Mouse (Mus musculus): Measurements from ENCODE around the gene Ltbp1.

Gene Ltbp1

DNA sequence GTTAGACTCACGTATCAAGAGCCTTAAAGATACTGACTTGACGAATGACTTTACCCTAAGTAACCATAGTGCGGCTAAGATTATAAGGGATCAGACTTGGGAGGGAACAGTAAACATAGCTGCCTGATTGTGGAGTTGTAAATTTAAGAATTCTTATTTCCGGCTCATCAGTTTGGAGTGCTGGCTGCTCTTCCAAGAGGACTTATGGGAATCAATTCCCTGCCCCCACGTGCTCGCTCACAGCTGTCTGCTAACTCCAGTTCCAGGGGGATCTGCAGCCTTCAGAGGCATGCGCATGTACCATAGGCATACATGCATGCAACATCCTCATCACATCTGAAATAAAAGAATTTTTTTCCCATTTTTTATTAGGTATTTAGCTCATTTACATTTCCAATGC is 61.0 kb downstream of the Ltbp1 start:
- no peak for DNase-seq (ENCODE audit: low spot score in 2 of 2)

DNA sequence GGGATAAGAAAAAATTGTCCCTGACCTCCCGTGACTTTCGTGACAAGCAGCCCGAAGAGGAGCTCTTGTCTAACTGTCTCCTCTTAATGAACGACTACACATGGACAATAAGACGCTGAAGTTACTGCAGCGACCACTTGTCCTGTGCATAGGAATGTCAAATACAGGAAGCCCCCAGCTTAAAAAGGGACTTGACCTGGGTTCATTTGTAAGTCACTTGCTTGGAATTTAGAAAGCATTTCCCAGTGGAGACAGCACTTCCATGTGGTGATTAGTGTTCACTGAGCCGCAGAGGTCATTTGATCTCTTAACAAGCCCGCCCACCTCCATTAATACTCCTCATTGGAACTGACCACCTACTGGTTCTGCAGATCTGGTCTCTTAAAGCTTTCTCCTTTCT is 61.9 kb downstream of the Ltbp1 start:
- DNase-seq (ENCODE audit: low spot score in 2 of 2): no peak

DNA sequence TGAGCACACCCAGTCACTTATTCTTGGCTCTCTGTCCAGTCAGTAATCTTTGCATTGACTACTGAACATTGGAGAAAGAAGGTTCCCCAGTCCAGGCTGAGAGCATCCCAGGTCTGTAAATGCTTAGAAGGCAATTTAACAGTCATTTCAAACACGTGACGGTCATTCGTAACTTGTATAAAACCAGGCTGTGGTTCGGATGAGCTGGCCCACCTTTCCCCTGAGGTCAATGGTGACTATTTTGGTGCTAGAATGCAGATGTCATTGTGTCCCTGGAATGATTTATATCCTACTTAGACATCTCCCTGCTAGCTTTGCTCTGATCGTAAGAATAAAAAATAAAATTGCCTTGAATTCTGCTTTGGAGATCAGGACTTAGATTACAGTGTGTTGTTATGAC is 63.9 kb downstream of the Ltbp1 start:
- no peak for DNase-seq (ENCODE audit: low spot score in 2 of 2)

DNA sequence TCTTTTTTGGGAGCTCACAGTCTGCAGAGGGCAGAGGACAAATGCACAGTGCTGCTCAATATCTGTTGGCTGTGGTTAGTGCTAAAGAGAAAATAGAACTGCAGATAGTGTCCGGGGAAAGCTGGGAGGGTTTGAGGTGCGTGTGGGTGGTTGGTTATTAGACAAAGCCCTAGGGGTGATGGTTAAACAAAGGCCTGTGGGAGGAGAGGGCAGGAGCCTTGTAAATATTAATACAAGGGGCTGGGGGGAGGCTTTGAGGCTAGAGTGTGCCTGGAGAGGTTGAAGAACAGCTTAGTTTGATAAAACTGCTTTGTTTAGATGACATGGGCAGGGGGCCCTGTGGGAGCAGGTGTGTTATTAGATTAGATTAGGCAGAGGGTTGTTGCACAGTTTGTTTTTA is 65.8 kb downstream of the Ltbp1 start:
- no peak for DNase-seq (ENCODE audit: low spot score in 2 of 2)

DNA sequence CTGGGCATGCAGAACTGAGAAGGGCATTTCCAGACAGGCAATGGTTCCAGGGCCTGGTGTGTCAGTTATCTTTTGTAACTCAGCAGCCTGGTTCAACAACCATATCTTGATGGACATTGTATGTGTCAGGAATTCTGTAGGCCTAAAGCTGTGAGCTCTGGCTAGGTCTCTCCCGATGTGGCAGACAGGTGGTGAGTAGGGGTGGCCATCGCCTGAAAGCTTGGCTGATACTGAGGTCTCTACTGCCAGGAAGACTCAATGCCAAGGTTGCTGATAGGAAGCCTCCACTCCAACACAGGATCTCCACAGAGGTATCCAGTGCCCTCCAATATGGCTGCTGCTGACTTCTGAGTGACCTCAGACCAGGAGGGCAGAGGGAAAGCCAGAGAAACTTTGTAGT is 66.4 kb downstream of the Ltbp1 start:
- no peak for DNase-seq (ENCODE audit: low spot score in 2 of 2)

DNA sequence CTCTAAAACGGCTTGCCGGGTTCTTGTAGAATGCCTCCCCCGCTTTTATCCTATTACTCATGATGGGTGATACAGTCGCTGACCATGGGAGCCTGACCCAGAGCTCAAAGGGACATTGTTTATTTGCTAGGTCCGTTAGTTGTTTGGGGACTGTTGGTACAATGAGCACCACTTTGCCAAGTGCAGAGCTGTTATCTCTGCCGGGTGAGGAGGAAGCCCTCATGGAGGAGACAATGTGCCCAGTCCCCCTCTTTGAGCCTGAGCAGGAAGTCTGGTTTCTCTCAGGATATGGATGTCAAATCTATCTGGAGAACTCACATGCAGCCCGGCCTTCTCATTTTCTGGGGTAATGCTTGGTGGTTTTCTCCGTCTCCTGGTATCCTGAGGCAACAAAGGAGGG is 68.5 kb downstream of the Ltbp1 start:
- no peak for DNase-seq (ENCODE audit: low spot score in 2 of 2)

DNA sequence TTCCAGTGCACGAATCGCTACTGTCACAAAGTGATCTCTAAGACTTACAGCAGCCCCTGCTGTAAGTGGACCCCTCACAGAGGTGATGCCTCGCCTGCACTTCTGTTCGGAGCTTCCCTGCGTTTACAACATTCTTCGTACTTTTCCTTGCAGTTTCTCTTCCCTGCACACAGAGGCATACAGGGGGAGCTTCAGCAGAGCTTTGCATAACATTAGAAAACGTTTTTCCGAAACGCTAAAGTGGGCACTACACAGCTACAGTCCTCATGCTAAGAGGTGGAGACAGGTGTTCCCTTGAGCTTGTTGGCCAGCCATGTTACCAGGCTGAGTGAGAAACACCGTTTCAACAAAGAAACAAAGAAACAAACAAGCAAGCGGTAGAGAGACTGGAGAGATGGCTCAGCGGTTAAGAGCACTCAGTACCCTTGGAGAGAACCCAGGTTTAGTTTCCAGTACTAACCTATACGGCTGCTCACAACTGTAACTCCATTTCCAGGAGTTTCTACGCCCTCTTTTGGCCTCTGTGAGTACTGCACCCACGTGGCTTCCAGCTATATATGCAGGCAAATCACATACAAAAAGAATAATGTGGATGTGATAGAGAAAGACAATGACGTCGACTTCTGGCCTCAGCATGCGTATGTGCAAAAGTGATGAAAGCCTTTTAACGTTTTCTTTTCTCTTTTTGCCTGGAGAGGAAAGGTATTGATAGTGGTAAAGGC is 69.8 kb downstream of the Ltbp1 start:
- DNase-seq (ENCODE audit: low spot score in 2 of 2): peak; percentile 8 to 31

DNA sequence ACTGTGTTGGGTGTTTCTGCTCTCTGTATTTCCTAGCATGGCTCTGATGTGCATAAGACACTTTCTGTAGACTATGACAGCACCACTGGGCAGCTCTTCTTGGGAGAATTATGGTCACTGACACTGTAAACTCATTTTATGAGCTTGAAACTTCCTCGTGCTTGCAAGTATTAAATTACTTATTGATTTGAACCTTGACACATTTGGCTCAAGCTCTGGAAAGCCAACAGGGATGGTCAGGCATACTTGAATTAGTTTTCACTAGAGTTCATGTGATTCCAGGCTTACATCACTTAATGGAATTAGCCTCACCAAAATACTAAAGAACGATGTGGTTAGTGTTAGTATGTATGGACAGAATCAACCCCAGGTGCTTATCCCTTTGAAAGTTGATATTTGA is 76.0 kb downstream of the Ltbp1 start:
- DNase-seq (ENCODE audit: low spot score in 2 of 2): no peak

DNA sequence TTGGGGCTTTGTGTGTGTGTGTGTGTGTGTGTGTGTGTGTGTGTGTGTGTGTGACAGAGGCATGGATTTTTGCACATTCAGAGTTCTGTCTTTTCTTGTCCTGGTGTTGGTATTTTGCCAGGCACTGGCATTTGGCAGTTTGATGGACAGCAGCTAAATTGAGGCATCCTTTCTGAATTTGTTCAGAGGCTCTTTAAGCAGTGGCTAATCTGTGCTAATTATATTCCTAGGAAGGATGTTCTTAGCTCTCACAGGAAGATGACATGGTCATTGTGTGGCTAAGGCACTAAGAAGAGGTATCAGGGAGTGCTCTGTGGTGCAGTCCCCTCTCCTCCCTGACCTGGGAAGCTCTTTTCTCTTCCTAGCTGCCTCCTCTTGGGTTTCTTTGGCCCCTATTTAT is 77.1 kb downstream of the Ltbp1 start:
- no peak for DNase-seq (ENCODE audit: low spot score in 2 of 2)

DNA sequence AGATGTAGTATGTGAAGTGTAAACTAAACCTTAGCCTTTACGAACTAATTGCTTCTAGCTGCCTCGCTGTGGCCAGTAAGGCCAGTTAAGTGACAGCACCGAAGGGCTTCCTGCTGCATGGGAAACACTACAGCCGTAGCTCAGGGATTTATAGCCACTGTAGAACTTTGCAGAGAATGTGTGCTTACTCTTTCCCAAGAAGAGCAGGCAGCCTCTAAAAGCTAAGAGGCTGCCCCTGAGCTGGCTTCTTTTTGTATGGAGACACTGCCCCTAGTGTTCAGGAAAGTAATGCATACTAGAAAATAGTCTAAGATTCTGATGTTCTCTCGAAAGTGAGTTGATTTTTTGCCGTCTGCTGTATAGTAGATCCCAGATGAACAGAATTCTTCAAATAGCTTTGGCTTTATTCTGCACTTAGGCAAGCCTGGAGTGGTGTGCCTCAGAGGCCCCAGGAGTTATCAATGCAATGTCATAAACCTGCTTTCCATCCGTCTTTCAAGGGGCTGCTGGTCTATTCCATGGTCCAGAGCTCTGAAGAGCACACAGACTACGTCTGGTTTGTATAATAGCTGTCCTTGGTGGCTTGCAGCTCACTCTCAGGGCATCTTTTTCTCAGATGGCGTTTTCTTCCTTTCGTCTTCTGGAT is 82.1 kb downstream of the Ltbp1 start:
- peak in 1 of 2 experiments; percentile 47 for DNase-seq (ENCODE audit: low spot score in 2 of 2)

DNA sequence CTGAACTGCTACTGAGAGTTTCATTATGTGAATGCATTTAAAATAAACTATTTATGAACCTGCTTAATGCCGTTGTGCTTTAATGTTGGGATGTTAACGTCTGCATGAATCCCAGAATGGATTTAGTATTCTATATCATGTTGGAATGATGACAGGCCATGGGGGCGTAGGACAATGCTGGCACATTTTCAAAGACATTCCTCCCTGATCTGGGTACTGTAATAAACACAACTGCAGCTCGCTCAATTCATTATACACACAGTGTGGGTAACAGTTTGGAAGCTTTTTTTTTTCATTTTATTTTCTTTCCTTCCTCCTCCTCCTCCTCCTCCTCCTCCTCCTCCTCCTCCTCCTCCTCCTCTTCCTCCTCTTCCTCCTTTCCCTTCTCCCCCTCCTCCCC is 82.9 kb downstream of the Ltbp1 start:
- peak in 1 of 2 experiments; percentile 19 for DNase-seq (ENCODE audit: low spot score in 2 of 2)

DNA sequence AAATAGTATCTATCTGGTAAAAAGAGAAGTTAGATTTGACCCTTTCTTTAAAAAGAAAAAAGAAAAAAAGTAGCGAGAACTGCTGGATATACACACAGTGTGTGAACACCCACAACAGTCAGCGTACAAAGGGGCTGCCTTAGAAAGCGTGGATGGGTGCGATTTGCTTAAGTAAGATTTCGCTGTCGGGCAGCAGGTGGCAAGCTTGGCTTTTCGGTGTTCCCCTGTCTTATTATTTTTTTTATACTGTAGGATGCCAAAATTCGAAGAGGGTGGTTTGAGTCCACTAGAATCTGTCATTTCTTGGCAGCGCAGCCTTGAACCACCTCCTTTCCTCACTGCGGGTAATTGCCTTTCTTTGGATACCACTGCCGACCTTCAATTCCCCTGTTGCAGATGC is 83.4 kb downstream of the Ltbp1 start:
- peak; percentile 36 to 75 for DNase-seq (ENCODE audit: low spot score in 2 of 2)

DNA sequence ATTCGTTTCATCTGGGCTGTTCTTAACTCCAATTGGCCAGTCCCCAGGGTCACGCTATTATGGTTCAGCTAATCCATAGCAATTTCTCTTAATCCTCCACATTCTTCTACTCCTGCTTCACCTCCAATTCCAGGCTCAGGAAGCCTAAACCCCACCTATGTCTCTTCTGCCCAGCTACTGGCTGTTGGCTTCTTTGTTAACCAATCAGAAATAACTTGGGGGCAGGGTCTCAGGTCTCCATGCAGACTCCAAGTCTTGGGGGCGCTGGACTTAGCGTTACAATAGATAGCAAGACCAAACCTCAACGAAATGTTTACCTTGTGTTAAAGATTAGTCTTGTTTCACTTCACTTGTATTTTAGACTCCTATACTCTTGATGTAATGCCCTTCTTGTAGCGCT is 85.2 kb downstream of the Ltbp1 start:
- no peak for DNase-seq (ENCODE audit: low spot score in 2 of 2)

DNA sequence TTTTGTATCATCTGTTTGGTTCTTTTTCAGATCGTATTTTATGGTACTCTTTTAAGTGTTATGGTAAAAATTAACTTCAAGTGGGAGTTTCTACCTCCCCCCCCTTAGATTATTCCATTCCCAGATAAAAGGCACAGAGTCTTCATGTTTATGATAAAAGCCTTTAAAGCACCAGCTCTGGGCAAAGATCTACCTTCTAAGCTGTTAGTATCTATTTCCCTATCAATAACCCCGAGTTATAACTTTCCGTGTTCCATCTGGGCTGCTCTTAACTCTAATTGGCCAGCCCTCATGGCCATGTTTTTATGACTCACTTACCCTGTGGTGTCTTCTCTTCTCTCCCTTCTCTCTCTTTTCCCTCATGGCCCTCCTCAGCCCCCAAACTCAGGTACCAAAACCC is 88.2 kb downstream of the Ltbp1 start:
- no peak for DNase-seq (ENCODE audit: low spot score in 2 of 2)

DNA sequence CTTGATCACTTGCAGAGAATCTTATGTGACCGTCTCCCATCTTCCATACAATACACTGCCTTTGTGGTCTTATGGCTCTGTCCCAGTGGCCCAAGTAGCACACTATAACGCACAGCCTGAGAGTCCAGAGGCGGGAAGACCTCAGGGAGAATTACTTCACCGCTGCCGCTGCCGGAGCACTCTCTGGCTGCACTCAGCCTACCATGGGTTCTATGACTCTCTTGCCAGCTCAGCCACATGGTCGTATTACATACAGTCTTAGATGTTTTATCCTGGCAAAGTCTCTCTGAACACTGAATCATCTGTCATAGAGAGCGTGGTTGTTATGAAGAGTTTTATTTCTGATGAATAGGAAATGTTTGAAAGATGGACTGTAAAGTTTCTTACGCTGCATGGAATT is 89.2 kb downstream of the Ltbp1 start:
- no peak for DNase-seq (ENCODE audit: low spot score in 2 of 2)

DNA sequence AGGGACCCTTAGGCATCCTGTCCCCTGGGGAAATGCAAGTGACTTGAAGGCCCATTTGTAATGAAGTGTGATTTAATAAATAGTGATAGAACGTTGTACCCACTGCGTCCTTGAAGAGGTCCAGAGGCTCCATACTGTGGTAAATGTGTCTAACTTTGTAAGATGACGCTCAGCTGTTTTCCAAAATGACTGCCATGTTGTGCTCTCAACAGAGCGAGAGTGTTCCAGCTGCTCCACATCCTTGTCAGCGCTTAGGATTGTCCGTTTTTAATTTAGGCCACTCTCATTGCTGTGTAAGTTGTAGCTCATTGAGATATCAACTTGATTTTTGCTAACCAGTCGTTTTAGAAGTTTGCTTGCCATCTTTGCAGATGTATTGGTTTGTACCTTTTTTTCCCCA is 91.4 kb downstream of the Ltbp1 start:
- no peak for DNase-seq (ENCODE audit: low spot score in 2 of 2)

DNA sequence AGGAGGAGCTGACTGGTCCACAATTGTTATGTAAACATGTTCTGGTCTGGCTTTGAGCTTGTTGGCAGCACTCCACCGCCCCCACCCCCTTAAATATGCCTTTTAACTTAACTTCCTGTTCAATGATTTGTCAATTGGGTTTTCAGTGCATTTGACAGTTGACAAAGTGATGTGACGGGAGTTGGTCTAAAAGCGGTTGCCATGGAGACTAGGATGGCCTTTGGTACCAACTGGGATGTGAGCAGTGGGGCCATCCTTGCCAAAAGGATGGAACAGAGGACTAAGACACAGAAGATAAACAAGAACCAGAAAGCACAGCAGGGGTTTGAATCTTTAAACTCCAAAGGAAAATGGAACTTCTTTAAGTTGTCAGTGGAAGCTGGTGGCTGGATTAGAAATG is 92.0 kb downstream of the Ltbp1 start:
- no peak for DNase-seq (ENCODE audit: low spot score in 2 of 2)

DNA sequence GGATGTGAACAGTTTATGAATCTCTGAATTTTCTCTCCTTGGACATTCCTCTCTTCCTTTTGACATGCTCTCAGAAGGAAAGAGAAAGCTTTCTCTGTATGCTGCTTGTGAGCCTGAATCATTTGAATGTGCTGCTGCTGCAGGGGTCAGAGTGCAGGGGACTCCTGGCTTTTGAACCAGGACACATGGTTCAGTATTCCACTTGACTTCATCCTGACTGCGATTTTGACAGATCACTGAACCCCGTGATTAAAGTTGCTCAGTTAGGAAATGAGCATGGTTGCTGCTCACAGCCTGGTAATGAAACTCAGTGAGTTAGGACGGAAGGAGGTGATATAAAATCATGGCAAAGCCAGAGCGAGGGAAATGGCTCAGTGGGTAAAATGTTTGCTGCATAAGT is 95.8 kb downstream of the Ltbp1 start:
- DNase-seq (ENCODE audit: low spot score in 2 of 2): no peak

DNA sequence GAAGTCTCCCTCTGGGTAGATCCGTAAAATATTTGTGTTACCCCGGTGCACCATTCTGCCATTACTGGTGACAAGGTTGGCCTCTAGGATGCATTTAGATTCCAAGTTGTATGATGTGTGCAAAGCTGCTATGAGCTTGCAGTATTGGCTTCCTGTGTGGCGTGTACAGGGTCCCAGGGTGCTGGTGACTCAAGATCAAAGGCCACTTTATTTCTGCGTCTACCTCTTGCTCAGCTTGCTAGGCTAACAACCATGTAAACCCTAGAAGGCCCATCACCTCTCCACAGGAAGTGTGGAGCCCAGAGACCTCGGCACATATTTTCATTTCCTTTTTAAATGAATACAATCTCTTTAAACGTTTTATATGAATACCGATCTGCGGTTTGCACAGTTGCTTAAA is 96.6 kb downstream of the Ltbp1 start:
- no peak for DNase-seq (ENCODE audit: low spot score in 2 of 2)

DNA sequence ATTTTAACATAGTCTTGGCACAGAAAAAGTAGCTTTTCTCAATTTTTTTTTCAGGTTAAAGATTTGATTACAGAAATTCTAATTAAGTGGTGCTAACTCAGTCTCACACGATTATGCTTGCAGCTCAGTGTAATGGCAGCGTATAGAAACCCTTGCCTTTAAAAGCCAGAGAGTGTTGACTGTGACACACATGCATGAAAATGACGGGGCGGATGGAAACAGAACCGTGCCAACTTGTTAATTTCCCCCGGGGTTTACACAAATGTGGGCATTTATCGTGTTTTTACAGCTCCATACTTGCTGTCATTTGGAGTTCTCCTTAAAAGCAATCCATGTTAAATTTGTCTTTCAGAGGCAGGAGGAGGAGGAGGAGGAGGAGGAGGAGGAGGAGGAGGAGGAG is 102.0 kb downstream of the Ltbp1 start:
- peak; percentile 25 to 36 for DNase-seq (ENCODE audit: low spot score in 2 of 2)

DNA sequence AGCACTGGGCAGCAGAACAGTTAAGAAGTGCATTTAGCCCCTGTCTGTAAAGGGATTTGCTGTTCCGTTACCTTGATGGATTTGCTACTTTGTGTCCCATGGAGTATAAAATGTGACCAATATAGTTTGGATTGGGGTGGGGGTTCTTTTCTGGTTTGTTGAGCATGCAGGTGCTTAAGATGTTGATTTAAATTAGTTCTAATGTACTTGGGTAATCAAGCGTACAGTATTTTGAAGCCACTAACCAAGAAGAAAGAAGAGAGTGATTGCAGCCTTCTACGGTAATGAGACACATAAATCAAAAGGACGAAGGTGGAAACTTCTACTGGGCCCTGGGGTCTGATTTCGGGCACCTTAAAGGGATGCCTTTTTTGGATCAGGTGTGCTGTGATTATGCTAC is 102.5 kb downstream of the Ltbp1 start:
- DNase-seq (ENCODE audit: low spot score in 2 of 2): no peak

DNA sequence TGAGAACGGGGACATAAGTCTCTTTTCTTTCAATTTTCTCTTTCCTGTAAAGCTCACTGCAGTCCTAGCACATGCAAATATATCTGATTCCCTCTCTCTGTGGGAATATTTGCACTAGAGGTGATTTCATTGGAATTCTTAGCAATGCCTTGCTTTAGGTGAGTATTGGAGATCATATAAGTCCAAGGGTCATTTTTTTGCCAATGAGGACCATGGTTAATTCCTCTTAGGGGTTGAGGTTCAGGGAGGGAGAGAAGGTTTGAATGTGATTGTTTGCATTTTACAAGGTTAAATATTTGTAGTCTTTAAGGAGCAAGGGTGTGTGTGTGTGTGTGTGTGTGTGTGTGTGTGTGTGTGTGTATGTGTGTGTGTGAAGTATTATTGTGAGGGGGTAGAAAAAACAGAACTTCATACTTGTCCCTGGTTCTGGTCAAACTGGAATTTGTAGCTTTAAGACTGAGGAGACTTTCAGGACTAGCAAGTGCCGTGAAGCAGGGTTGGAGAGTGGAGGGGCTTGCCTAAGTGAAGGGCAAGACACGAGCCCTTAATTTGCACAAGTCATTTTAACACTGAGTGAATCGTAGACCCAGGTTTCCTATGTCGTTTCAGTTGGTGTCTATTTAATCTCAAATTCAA is 103.8 kb downstream of the Ltbp1 start:
- no peak for DNase-seq (ENCODE audit: low spot score in 2 of 2)
